Mouse (Mus musculus) embryonic facial prominence, embryonic 13.5 days (tissue): ENCODE data around the gene Zfp536. TPM values are rescaled to one million over a fixed set of nuclear protein-coding genes. Genes with fewer than 3 reads are reported as not detected.

ENCODE experiments used
- ATAC-seq: fragments of 200-750 bp; cut with Nextera tagmentation; 2 replicates; pipeline ENCODE4 v1.8.0; 2017; ENCODE audit warnings: low read depth; ENCODE audit not compliant: insufficient number of reproducible peaks, insufficient read depth, low FRiP score, low TSS enrichment
- H3K27ac ChIP-seq: fragments of 300-500 bp; sonication (generic); 2 replicates; pipeline ENCODE4 v1.5.1; 2015; ENCODE audit warnings: moderate library complexity, mild to moderate bottlenecking, inconsistent platforms
- H3K27me3 ChIP-seq: fragments of 300-500 bp; sonication (generic); 2 replicates; pipeline ENCODE4 v1.6.1; 2015; ENCODE audit warnings: mild to moderate bottlenecking, inconsistent platforms
- H3K36me3 ChIP-seq: fragments of 300-500 bp; sonication (generic); 2 replicates; pipeline ENCODE4 v1.6.1; 2015; ENCODE audit warnings: mild to moderate bottlenecking, inconsistent platforms
- H3K4me1 ChIP-seq: fragments of 300-500 bp; sonication (generic); 2 replicates; pipeline ENCODE4 v1.6.1; 2015; ENCODE audit warnings: inconsistent platforms
- H3K4me2 ChIP-seq: fragments of 300-500 bp; sonication (generic); 2 replicates; pipeline ENCODE4 v1.6.1; 2015; ENCODE audit warnings: moderate library complexity, mild to moderate bottlenecking, inconsistent platforms
- H3K4me3 ChIP-seq: fragments of 300-500 bp; sonication (generic); 2 replicates; pipeline ENCODE4 v1.5.1; 2015; ENCODE audit warnings: mild to moderate bottlenecking, inconsistent platforms
- H3K9ac ChIP-seq: fragments of 300-500 bp; sonication (generic); 2 replicates; pipeline ENCODE4 v1.6.1; 2015; ENCODE audit warnings: mild to moderate bottlenecking, inconsistent platforms
- H3K9me3 ChIP-seq: fragments of 300-500 bp; sonication (generic); 2 replicates; pipeline ENCODE4 v1.6.1; 2016; ENCODE audit warnings: inconsistent platforms
- WGBS: fragments of 180-500 bp; shearing (Covaris S2); methylation state at CpG from one replicate; pipeline ENCODE4 v1.1.7; 2015; ENCODE audit warnings: mixed read lengths; 5-methylcytosine and 5-hydroxymethylcytosine counted together
- polyA plus RNA-seq: library from polyadenylated mRNA; unstranded; fragments of >200 nt; fragmentation: Nextera tagmentation; extraction: Ambion mirVana; gene quantifications from 2 replicates; pipeline ENCODE4 v1.2.1, GENCODE M21; 2015

Zfp536 gene
- polyA plus RNA-seq: 5.9 and 7.1 TPM in 2 replicates

GRCm38 (mm10) chr7:37773312-37773702, at the start of gene Zfp536:
Gene Zfp536 (minus strand): TSS chr7:37773641.
- Histone ChIP-seq H3K9me3 (no peaks in the 10 kb centered on the region), H3K4me3 (peak within 1 kb of the TSS; percentile 54), H3K27me3 (peaks cover 95% of the 10 kb centered on the region), H3K27ac (no peak within 1 kb of the TSS), H3K4me2 (peak within 1 kb of the TSS; percentile 97), H3K9ac (peak within 1 kb of the TSS; percentile 68), H3K4me1 (peaks cover 38% of the 10 kb centered on the region), H3K36me3 (no peaks in the 10 kb centered on the region)
- under 1% methylated on average over 27 of the region's 27 CpGs for whole genome bisulfite sequencing
- no peak for ATAC-seq

- Histone ChIP-seq H3K9me3 (no peaks in the 10 kb centered on the region), H3K4me2 (no peak overlapping the region), H3K4me3 (no peak overlapping the region), H3K27me3 (no peaks in the 10 kb centered on the region; the same call in 1 of the 2 replicates), H3K27ac (no peak overlapping the region), H3K4me1 (no peaks in the 10 kb centered on the region), H3K36me3 (no peaks in the 10 kb centered on the region), H3K9ac (no peak overlapping the region)
- WGBS: 79% methylated on average over 11 of the region's 11 CpGs
- ATAC-seq: no peak
These were observed 47.3 kb upstream of the Zfp536 start for GRCm38 (mm10) chr7:37820670-37821301.

DNA sequence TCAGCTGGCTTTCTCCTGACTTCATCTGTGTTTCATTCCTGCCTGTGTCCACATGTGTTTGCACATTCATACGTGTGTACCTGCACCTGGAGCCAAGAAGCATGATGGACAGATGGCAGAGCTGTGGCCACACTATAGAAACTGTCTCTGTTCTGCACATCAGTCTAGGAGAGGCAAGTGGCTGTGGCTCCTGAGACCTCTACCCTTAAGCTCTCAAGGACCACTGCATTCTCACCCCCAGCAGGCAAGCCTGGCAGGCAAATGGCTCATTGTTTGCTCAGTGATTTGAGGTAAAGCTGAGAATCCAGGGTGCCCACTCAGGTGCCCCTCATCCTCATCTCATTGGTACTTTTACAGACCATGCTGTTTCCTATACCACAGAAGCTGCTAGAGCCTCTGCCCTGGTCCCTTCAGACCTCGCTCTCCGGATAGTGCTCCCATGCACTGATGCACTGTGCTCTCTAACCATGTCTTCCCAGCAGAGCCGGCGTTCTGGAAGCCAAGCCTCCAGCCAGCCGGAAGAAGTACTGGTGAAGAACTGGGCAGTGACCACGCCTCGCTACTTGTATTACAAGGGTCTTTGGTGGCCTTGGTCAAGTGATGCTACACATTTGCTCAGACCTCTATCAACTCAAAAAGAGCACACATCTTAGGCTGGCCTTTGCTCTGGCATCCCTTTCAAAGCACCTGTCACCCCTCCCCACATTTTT, 45.3 kb upstream of the Zfp536 start:
- no peak for ATAC-seq

GRCm38 (mm10) chr7:37816901-37817300, 43.5 kb upstream of the Zfp536 start:
- Histone ChIP-seq H3K4me3 (no peak overlapping the region), H3K36me3 (no peaks in the 10 kb centered on the region), H3K9me3 (no peaks in the 10 kb centered on the region), H3K4me2 (no peak overlapping the region), H3K27me3 (no peaks in the 10 kb centered on the region; the same call in 1 of the 2 replicates), H3K9ac (no peak overlapping the region), H3K27ac (no peak overlapping the region), H3K4me1 (no peaks in the 10 kb centered on the region)
- ATAC-seq: no peak
- 90% methylated on average over 7 of the region's 7 CpGs for WGBS

More for the DNA sequence above, 45.3 kb upstream of the Zfp536 start:
- Histone ChIP-seq H3K9ac (no peak overlapping the region), H3K4me3 (no peak overlapping the region), H3K27ac (no peak overlapping the region), H3K4me1 (no peaks in the 10 kb centered on the region), H3K36me3 (no peaks in the 10 kb centered on the region), H3K4me2 (no peak overlapping the region), H3K9me3 (no peaks in the 10 kb centered on the region), H3K27me3 (no peaks in the 10 kb centered on the region; the same call in 1 of the 2 replicates)
- WGBS: 83% methylated on average over 8 of the region's 8 CpGs

- Histone ChIP-seq H3K4me1 (no peaks in the 10 kb centered on the region), H3K27ac (no peak overlapping the region)
- no peak for ATAC-seq
These were observed 41.5 kb upstream of the Zfp536 start for GRCm38 (mm10) chr7:37814844-37815406.

GRCm38 (mm10) chr7:37813676-37814075, 40.2 kb upstream of the Zfp536 start:
- no peak for ATAC-seq
- Histone ChIP-seq H3K9me3 (no peaks in the 10 kb centered on the region), H3K4me1 (no peaks in the 10 kb centered on the region), H3K9ac (no peak overlapping the region), H3K36me3 (no peaks in the 10 kb centered on the region), H3K4me2 (no peak overlapping the region), H3K27ac (no peak overlapping the region), H3K4me3 (no peak overlapping the region), H3K27me3 (no peaks in the 10 kb centered on the region; the same call in 1 of the 2 replicates)
- 74% methylated on average over 10 of the region's 10 CpGs for WGBS

More at GRCm38 (mm10) chr7:37814844-37815406, 41.5 kb upstream of the Zfp536 start:
- no peak overlapping the region for H3K4me3 ChIP-seq
- 58% methylated on average over 8 of the region's 8 CpGs for WGBS
- H3K9me3 ChIP-seq: no peaks in the 10 kb centered on the region
- no peaks in the 10 kb centered on the region for H3K36me3 ChIP-seq
- no peak overlapping the region for H3K9ac ChIP-seq
- H3K4me2 ChIP-seq: no peak overlapping the region
- H3K27me3 ChIP-seq: no peaks in the 10 kb centered on the region; the same call in 1 of the 2 replicates

GRCm38 (mm10) chr7:37809908-37810307, 36.5 kb upstream of the Zfp536 start:
- Histone ChIP-seq H3K27me3 (no peaks in the 10 kb centered on the region), H3K4me1 (no peaks in the 10 kb centered on the region), H3K4me3 (no peak overlapping the region), H3K4me2 (no peak overlapping the region), H3K36me3 (no peaks in the 10 kb centered on the region), H3K9me3 (no peaks in the 10 kb centered on the region), H3K27ac (no peak overlapping the region), H3K9ac (no peak overlapping the region)
- ATAC-seq: no peak
- WGBS: 89% methylated on average over 5 of the region's 5 CpGs

GRCm38 (mm10) chr7:37809001-37809400, 35.6 kb upstream of the Zfp536 start:
- no peaks in the 10 kb centered on the region for H3K4me1 ChIP-seq
- no peak for ATAC-seq
- WGBS: 89% methylated on average over 4 of the region's 4 CpGs
- no peaks in the 10 kb centered on the region for H3K9me3 ChIP-seq
- H3K36me3 ChIP-seq: no peaks in the 10 kb centered on the region
- H3K4me3 ChIP-seq: no peak overlapping the region
- H3K4me2 ChIP-seq: no peak overlapping the region
- no peak overlapping the region for H3K9ac ChIP-seq
- H3K27ac ChIP-seq: no peak overlapping the region
- H3K27me3 ChIP-seq: no peaks in the 10 kb centered on the region

DNA sequence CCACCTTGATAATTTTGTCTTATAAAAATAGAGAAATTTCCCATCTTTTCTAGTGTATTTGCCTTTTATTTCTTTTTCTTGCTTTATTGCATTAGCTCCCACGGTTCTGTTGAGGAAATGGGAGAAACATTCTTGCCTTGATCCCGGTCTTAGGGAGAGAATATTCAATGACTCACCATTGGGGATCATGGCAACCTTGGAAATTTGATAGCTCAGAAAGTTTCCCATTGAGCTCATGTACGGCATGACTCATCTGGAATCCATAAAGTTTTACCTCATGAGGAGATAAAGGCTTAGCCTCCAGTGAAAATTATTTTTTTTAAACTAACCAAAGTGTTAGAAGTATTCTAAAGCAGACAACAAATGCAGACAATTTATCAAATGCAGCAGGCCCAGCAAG, 27.7 kb upstream of the Zfp536 start:
- no peaks in the 10 kb centered on the region for H3K9me3 ChIP-seq
- H3K4me2 ChIP-seq: no peak overlapping the region
- H3K27me3 ChIP-seq: no peaks in the 10 kb centered on the region
- WGBS: 26% methylated on average over 3 of the region's 3 CpGs
- H3K27ac ChIP-seq: no peak overlapping the region
- no peak overlapping the region for H3K4me3 ChIP-seq
- no peaks in the 10 kb centered on the region for H3K36me3 ChIP-seq
- H3K4me1 ChIP-seq: no peaks in the 10 kb centered on the region
- H3K9ac ChIP-seq: no peak overlapping the region
- no peak for ATAC-seq

DNA sequence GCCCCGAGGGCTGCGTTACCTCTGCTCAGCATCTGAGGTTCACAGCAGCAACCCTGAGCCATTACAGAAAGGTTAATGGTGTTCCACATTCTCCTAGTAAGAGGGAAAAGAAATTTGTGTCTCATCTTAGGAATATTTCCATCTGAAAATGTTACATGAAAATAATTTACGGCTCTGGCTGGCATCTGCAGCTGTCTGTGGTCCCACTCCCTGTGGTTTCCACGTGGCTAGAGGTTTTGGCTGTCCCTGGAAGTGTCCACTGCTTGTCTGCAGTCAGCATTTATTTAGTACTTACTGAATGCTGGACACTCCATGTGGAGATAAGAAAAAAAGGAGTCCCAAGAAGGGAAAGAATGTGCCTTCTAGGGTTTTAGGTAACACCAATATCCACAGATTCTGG, 15.3 kb upstream of the Zfp536 start:
- H3K4me3 ChIP-seq: no peak overlapping the region
- peaks cover 15% of the 10 kb centered on the region for H3K4me1 ChIP-seq
- H3K9me3 ChIP-seq: 0 out of 2 replicates have a peak, but pooled peaks cover 8% of the 10 kb centered on the region
- no peak overlapping the region for H3K9ac ChIP-seq
- no peak for ATAC-seq
- no peaks in the 10 kb centered on the region for H3K27me3 ChIP-seq
- H3K36me3 ChIP-seq: no peaks in the 10 kb centered on the region
- 68% methylated on average over 4 of the region's 4 CpGs for WGBS
- H3K27ac ChIP-seq: no peak overlapping the region
- H3K4me2 ChIP-seq: no peak overlapping the region

DNA sequence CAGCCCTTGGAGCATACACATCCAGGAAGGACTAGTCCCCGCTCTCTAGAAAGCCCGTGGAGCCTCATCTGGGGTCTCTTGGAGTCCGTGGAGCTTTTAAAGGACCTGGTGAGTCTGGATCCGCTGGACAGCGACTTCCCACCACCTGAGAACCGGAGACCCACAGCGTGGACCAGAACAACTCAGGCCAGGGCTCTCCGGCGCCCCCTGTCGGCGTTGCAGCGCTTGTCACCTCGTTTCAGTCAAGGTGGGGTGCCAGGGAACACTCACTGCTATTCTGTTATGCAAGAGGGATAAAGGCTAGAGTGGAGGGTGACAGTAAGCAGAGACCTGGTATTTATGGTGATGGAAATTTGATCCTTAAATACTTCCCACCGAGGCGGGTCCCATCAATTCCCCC, 2.1 kb upstream of the Zfp536 start:
- ATAC-seq: no peak
- Histone ChIP-seq H3K4me3 (no peak overlapping the region), H3K4me1 (peaks cover 22% of the 10 kb centered on the region), H3K9me3 (no peaks in the 10 kb centered on the region), H3K27ac (no peak overlapping the region), H3K4me2 (no peak overlapping the region), H3K36me3 (no peaks in the 10 kb centered on the region), H3K9ac (no peak overlapping the region), H3K27me3 (peaks cover 73% of the 10 kb centered on the region)
- 2% methylated on average over 15 of the region's 15 CpGs for WGBS
